Mouse (Mus musculus) myocyte (in vitro differentiated cells): ENCODE results near the gene Wdpcp.

Experiments
- CEBPB ChIP-seq: IDR thresholded peaks from 2 replicates; pipeline ENCODE4 v1.6.1; 2011; ENCODE audit warnings: mild to moderate bottlenecking, moderate library complexity; ENCODE audit not compliant: poor library complexity, insufficient read depth, severe bottlenecking
- E2F4 ChIP-seq: IDR thresholded peaks from one replicate; pipeline ENCODE4 v1.6.1; 2011; ENCODE audit warnings: mild to moderate bottlenecking, control low read depth, moderate library complexity; ENCODE audit not compliant: insufficient read depth
- MAX ChIP-seq: IDR thresholded peaks from one replicate; pipeline ENCODE4 v1.6.1; 2011; ENCODE audit warnings: low read depth, mild to moderate bottlenecking, control low read depth
- MYOD1 ChIP-seq, 3 experiments: IDR thresholded peaks; one replicate each; pipeline ENCODE4 v1.6.1; 2011; ENCODE audit warnings: control low read depth in 2 of 3, low read depth in 2 of 3, mild to moderate bottlenecking in 2 of 3, moderate library complexity in 1 of 3; ENCODE audit not compliant: insufficient read length in 2 of 3, control insufficient read depth in 1 of 3
- POLR2A ChIP-seq: IDR thresholded peaks from one replicate; pipeline ENCODE4 v1.6.1; 2011; ENCODE audit warnings: low read depth, mild to moderate bottlenecking, control low read depth, moderate library complexity; ENCODE audit not compliant: insufficient read length
- TCF12 ChIP-seq: IDR thresholded peaks from one replicate; pipeline ENCODE4 v1.6.1; 2011; ENCODE audit warnings: mild to moderate bottlenecking, control low read depth; ENCODE audit not compliant: poor library complexity, insufficient read depth, severe bottlenecking
- USF1 ChIP-seq: IDR thresholded peaks from one replicate; pipeline ENCODE4 v1.6.1; 2011; ENCODE audit warnings: low read depth, mild to moderate bottlenecking, control low read depth, moderate library complexity

GRCm38 (mm10) chr11:21540622-21541021, 31.4 kb upstream of the Wdpcp start:
- TF ChIP-seq USF1 (no peak), POLR2A (no peak), MYOD1 (IDR thresholded peaks at IDR 0.05; ENCODE audit: control insufficient read depth in 1 of 3, insufficient read length in 2 of 3, low read depth in 2 of 3) (no peak), MAX (no peak), TCF12 (no peak), E2F4 (no peak), CEBPB (no peak)
